ENCODE assay signal across 10 mouse cellular contexts in genomic region chr11:16935577-16936236, GRCm38 (mm10). TPM values are rescaled to one million over a fixed set of nuclear protein-coding genes. Genes with fewer than 3 reads are reported as not detected.
DNase-seq lines count a peak whose midpoint lies in the region.
"Had no signal": no experiment of that assay in that cellular context is flagged by ENCODE, and none has a peak within 500 bp of the region (broad histone marks: within the 10 kb centered on the region; RNA-seq: fewer than 3 reads in every experiment).

No protein-coding gene starts in this region.

- DNase-seq in adrenal gland, postnatal 14 days: peak; percentile 28
- DNase-seq in adrenal gland, postnatal 25 days: no peak
- peak; percentile 17 for DNase-seq in kidney, adult 9 months
- no peak for DNase-seq in kidney, postnatal 10 days
- DNase-seq in adipocyte (ENCODE audit: low spot score): peak; percentile 91
- peak; percentile 65 for DNase-seq in gastrocnemius, postnatal 25 days
- DNase-seq in lung, adult 18-20 months: no peak
- DNase-seq in cerebellum, adult 18-20 months: no peak
- DNase-seq: layer of hippocampus, adult 9-11 months; lung, postnatal 4 days had no signal

RNA-seq across cellular contexts. Expression of gene Fbxo48, which starts 15.5 kb away (rescaled TPM):
- total RNA-seq in adrenal gland, postnatal 14 days (2021): 0.56 and 2.1 TPM in 2 replicates
- 1.6 and 1.7 TPM in 2 replicates for total RNA-seq in adrenal gland, postnatal 25 days (2021)
- total RNA-seq in gastrocnemius, postnatal 25 days (2021): under 1 TPM in 1 of 2 experiments, not detected in 1; 0.13 TPM

Comparison
In these comparisons a context has a peak if more than half of its experiments do, and no peak if none do; other contexts are left out.
1. DNase-seq: peak in adrenal gland, postnatal 14 days (single experiment), kidney, adult 9 months (single experiment), adipocyte (single experiment) and gastrocnemius, postnatal 25 days (single experiment); none in adrenal gland, postnatal 25 days (single experiment), kidney, postnatal 10 days (single experiment), lung, adult 18-20 months (0 of 2) and cerebellum, adult 18-20 months (0 of 2).